Mouse (Mus musculus) kidney, adult 2 months (tissue): Measurements from ENCODE around the gene Ice2.

Experiments
- CTCF ChIP-seq: fragments of 200-500 bp; conservative IDR thresholded peaks from 2 replicates; pipeline ENCODE4 v1.5.1; 2011; ENCODE audit warnings: low read depth, mild to moderate bottlenecking, control low read depth, low read length, moderate library complexity, mixed read lengths; ENCODE audit not compliant: insufficient read depth, insufficient read length
- POLR2A ChIP-seq: fragments of 200-500 bp; IDR thresholded peaks from one replicate; pipeline ENCODE4 v1.6.1; 2011; ENCODE audit warnings: low read depth, low read length, control low read depth

DNA sequence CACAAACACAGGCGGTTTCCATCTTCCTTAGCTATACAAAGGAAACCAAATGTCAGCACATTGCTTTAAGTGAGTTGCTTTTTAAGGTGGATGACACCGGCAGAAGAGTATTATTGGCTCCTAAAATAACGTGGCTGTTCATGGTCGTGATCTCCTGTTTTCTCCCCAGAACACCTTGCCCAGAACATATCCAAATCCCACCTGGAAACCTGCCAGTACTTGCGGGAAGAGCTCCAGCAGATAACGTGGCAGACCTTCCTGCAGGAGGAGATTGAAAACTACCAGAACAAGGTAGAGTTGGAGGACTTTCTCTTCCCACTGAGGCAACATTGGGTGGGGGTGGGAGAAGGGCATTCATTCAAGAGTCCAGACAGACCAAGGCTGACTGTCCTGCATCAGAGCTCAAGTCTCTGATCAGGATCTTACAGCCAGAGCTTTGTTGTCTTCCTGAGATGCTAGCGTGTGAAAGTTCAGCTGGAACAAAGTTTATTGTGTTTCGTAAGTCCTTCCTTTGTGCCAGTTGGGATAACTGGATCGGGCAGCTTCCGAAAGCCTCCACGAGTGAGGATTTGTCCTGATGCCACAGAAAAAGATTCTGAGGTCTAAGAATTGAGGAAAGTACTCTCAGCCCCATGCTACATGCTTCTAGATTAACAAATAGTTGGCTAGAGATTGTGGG, 26.5 kb upstream of the Ice2 start:
- TF ChIP-seq CTCF (no peak), POLR2A (no peak)
